Mouse (Mus musculus) CH12.LX (cell line): ENCODE measurements around the gene Lingo3.

Source experiments
- CTCF ChIP-seq, 2 experiments: IDR thresholded peaks in 1 of 2; conservative IDR thresholded peaks in 1 of 2; 2 replicates each; pipeline ENCODE4 v1.5.1; 2011 to 2012; ENCODE audit warnings: low read depth in 2 of 2, low read length in 2 of 2, improper control_type of control experiment in 1 of 2, inconsistent platforms in 1 of 2, mild to moderate bottlenecking in 1 of 2, moderate library complexity in 1 of 2
- E2F4 ChIP-seq: IDR thresholded peaks from 2 replicates; pipeline ENCODE4 v1.6.1; 2011; ENCODE audit warnings: low read depth, low read length, improper control_type of control experiment; ENCODE audit not compliant: insufficient replicate concordance
- POLR2A ChIP-seq: IDR thresholded peaks from 2 replicates; pipeline ENCODE4 v1.6.1; 2011; ENCODE audit warnings: low read depth, mild to moderate bottlenecking, improper control_type of control experiment, low read length

DNA sequence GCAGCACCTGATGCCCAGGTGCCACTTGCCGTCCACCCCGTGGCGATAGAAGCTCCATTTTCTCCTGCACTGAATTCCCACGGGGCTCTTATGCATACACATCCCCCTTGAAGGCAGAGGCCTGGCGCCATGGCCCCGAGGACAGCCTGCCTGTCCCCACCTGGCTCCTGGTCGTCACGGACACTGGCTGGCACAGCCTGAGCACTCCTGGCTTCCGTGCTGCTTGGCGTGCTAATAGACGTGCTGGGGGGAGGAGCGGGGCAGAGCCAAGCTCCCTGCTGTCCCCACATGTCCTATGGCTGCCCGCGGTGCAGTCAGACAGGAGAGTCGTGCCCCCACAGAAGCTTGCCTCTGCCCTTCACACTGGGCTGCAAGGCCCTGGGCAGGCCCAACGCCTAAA, 20.6 kb upstream of the Lingo3 start:
- TF ChIP-seq POLR2A (no peak), CTCF (conservative IDR thresholded peaks at IDR 0.05 in 1 of 2, IDR thresholded peaks at IDR 0.05 in 1 of 2; ENCODE audit: low read depth in 2 of 2, low read length in 2 of 2) (no peak), E2F4 (no peak)
